Mouse (Mus musculus) adrenal gland, postnatal 4 days (tissue): Measurements from ENCODE around the gene Atp5b. TPM values are rescaled to one million over a fixed set of nuclear protein-coding genes. Genes with fewer than 3 reads are reported as not detected.
"Not testable (repeated sequence)": the region's sequence is repeated elsewhere in the genome, so short reads cannot be mapped to it uniquely, and the experiment has no call there.

Source experiments
- DNase-seq, 2 experiments: peaks; one replicate each; pipeline ENCODE4 v3.0.0; 2021 to 2022; ENCODE audit warnings: low spot score in 2 of 2, mixed read lengths in 2 of 2
- total RNA-seq, 2 experiments: library from RNA; stranded (reverse); gene quantifications; 2 replicates each; pipeline ENCODE4 v1.2.3; 2021

Gene Atp5b
- total RNA-seq, 2 experiments from 2014 or later: 2,157 to 2,362 TPM

DNA sequence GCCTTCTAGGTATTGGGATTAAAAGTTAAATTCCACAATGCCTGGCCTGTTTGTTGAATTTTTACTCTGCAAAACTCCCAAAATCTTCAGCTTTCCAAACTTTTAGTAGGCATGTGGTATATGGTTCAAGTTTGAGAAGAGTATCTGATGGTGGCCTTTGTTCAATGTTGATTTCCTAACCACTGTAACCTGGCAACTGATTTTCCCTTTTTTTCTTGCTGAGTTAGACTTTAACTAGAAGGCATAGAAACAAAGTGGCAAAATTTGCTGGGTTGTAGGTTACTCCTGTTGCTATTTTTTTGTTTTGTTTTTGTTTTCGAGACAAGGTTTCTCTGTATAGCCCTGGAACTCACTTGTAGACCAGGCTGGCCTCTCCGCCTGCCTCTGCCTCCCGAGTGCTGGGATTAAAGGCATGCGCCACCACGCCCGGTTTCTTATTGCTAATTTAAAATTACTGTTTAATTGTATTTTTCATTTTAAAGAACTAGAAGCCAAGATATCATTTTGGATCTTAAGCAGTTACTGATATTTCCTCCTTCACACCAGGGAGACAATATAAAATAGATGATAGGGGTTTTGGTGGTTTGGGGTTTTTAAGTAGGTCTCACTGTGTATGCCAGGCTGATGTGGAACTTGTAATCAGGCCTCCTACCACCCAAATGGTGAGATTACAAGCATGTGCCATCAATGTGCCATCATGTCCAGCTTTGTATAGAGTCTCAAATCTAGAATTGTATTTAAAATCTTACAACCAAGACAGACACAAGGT, 20.7 kb upstream of the Atp5b start:
- DNase-seq: no peak

DNA sequence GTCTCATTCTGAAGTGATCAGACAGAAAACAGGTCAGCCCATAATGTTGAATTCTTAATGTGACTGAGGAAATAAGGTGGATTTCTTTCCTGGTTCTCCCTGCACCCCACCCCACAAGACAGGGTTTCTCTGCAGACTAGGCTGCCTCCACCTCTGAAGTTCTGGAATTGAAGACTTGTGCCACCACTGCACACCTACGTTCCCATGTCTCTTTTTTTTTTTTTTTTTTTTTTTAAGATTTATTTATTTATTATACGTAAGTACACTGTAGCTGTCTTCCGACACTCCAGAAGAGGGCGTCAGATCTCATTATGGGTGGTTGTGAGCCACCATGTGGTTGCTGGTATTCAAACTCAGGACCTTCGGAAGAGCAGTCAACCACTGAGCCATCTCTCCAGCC, 17.0 kb upstream of the Atp5b start:
- DNase-seq: no peak

DNA sequence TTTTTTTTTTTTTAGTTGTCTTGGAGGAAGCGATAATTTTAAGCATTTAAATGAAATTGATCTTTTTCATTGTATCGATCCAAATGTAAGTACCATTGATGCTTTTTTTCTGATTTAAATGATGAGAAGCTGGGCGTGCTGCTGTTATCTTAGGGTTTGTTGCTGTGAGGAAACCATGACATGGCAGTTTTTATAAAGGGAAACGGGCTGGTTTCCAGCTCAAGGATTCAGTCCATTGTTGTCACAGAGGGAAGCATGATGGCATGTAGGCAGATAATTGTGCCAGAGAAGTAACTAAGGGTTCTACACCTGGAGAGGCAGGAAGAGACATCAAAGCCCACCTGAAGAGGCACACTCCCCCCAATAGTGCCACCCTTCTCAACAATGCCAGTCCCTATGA, 13.9 kb upstream of the Atp5b start:
- no peak for DNase-seq

GRCm38 (mm10) chr10:128070432-128070831, 12.6 kb upstream of the Atp5b start:
- DNase-seq: not testable (repeated sequence)

- not testable (repeated sequence) for DNase-seq
These were observed 4.8 kb upstream of the Atp5b start for GRCm38 (mm10) chr10:128078269-128078668.

DNA sequence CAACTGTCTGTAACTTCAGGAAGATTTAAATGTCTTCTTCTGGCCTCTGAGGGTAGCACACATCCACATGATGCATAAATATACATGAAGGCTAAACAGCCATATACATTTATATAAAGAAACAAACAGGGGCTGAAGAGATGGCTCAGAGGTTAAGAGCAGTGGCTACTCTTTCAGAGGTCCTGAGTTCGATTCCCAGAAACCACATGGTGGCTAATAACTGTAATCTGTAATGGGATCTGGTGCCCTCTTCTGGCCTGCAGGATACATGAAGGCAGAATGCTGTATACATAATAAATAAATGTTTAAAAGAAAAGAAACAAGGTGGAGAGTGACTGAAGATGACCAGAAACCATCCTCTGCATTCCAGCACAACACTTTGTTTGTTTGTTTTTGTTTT, 2.6 kb upstream of the Atp5b start:
- DNase-seq: no peak

GRCm38 (mm10) chr10:128081807-128082476, 1.1 kb upstream of the Atp5b start:
- no peak for DNase-seq

DNA sequence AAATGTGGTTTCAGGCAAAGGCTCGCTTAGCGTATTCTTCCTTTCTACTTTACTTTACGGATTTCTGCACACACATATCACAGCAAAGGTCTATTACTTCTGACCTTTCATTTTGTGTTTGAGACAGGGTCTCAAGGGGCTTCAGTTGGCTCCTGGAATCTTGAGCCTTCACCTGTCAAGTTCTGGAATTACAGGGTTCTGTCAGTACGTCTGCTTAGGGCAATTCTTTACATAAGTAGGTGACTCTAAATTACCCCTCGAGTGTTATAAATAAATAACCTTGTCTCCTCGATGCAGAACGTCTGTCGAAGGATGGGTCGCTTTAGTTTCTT, 630 bp upstream of the Atp5b start:
- no peak for DNase-seq

DNA sequence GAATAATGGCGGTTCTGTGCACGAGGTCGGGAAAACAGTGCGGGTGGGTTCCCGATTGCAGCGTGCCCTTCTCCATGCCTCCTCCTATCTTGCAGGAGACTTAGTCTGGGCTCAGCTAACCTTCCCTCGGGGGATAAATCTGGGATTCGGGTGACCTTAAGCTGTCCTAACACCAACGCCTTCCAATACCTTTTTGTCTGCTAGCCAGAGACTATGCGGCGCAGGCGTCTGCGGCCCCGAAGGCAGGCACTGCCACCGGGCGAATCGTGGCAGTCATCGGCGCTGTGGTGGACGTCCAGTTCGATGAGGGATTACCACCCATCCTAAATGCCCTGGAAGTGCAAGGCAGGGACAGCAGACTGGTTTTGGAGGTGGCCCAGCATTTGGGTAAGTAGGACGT, 615 bp downstream of the Atp5b start:
- DNase-seq: no peak

GRCm38 (mm10) chr10:128084160-128084559, 1.1 kb downstream of the Atp5b start:
- no peak for DNase-seq

DNA sequence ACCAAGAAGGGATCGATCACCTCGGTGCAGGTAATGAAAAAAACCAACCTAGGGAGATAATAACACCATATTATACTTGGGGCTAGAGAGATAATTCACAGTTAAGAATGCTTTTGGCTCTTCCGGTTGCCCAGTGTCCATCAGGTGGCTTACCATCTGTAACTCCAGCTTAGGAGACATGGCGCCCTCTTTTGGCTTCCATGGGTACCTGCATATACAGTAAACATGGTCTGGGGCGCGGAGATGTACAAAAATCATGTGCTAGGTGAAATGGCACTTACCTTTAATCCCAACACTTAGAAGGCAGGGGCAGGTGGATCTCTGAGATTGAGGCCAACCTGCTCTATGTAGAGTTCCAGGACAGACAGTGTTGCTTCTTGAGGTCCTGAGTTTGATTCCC, 3.3 kb downstream of the Atp5b start:
- no peak for DNase-seq

DNA sequence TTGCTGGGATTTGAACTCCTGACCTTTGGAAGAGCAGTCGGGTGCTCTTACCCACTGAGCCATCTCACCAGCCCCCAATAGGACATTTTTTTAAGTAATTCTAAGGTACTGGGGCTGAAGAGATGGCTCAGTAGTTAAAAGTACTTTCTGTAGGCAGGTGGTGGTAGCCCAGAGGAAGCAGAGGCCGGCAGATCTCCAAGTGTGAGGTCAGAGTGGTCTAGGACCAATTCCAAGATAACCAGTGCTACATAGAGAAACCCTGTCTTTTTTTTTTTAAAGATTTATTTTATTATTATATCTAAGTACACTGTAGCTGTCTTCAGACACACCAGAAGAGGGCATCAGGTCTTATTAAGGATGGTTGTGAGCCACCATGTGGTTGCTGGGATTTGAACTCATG, 4.1 kb downstream of the Atp5b start:
- not testable (repeated sequence) for DNase-seq

DNA sequence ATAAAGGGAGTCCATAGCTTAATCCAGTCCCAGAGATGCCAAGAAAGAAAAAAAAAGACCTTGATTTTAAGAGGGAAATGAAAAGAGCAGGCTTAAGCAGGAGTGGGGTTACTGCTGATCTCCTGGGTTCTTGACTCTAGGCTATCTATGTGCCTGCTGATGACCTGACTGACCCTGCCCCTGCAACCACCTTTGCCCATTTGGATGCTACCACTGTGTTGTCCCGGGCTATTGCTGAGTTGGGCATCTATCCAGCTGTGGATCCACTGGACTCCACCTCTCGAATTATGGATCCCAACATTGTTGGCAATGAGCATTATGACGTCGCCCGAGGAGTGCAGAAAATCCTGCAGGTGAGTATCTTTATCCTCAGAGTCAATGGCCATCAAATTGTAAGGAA, 5.1 kb downstream of the Atp5b start:
- no peak for DNase-seq

DNA sequence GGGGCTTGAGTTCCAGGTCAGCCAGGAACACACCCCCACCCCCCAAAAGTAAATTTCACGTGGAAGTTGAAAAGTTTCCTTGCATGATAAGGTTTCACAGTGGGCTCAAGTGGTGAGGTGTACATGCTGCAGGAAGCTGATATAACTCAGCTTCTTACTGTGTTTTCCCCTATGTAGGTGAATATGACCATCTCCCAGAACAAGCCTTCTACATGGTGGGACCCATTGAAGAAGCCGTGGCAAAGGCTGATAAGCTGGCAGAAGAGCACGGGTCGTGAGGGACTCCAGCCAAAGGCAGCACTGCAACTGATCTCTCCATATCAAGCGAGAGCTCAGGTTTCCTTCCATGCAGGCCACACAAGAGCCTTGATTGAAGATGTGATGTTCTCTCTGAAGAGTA, 6.8 kb downstream of the Atp5b start:
- DNase-seq: no peak

DNA sequence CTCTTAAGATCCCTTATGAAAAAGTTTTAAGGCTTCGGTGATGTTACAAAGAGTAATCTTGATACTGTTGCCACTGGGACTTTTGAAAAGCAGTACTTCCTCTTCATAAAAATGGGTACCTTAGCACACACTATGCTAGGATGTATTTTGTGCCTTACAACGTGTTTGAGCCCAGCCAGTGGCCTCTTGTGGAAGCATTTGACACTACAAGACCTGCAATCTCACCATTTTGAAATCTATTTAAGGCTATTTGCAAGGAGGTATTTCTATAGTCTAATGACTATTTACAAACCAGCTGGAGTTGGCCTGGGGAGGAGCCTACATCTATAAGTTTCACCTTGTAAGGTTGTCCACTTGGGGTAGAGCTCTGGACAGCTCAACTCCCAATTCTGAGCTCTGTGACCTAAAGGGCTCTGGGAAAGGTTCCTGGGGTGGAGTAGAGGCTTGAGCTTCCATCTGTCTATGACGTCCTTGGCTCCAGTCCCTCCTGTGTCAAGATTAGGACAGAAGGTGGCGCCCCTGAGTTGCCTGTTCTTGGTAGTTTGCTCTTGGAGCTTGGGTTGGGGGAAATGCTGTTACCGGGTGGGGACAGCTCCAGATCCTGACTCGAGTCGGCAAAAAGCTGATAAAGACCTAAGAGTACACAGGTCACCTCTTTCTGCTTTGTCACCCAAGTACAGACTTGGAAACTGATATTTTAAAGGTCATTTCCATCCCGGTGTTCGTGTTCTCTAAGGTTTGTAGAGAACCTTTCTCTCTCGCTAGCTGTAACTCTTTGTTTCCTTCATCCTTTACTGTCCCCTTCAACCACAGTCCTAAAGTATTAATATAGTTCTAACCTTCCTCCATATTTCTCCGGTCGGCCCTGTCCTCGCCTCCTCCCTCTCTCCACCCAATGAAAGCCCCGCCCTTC, 7.8 kb downstream of the Atp5b start:
- DNase-seq: peak; percentile 50 to 84

- peak; percentile 24 to 51 for DNase-seq
These were observed 8.8 kb downstream of the Atp5b start, which contains the start of gene Baz2a for GRCm38 (mm10) chr10:128091564-128092505. Gene Baz2a, plus strand, starts transcription at chr10:128091577.

GRCm38 (mm10) chr10:128092506-128093495, 9.7 kb downstream of the Atp5b start:
- DNase-seq: peak; percentile 59 to 74

GRCm38 (mm10) chr10:128093496-128094294, 10.6 kb downstream of the Atp5b start:
- no peak for DNase-seq
